Mouse (Mus musculus) heart, postnatal 4 days (tissue): ENCODE measurements around the gene Klc3. TPM values are rescaled to one million over a fixed set of nuclear protein-coding genes. Genes with fewer than 3 reads are reported as not detected.

Experiments used
- DNase-seq: peaks from one replicate; pipeline ENCODE4 v3.0.0; 2021
- total RNA-seq, 2 experiments: library from RNA; stranded (reverse); gene quantifications; 2 replicates each; pipeline ENCODE4 v1.2.3; 2021

The Klc3 gene
- under 1 TPM; 0.33 to 0.36 TPM for total RNA-seq

- no peak for DNase-seq
These were observed at the start of gene Klc3 for GRCm38 (mm10) chr7:19403731-19404296. Gene Klc3 (minus strand): TSS chr7:19404104.

- no peak for DNase-seq
These were observed 45.3 kb upstream of the Klc3 start for GRCm38 (mm10) chr7:19449165-19449564.

- no peak for DNase-seq
These were observed 43.8 kb upstream of the Klc3 start for GRCm38 (mm10) chr7:19447689-19448088.

GRCm38 (mm10) chr7:19444801-19445200, 40.9 kb upstream of the Klc3 start:
- no peak for DNase-seq

- DNase-seq: peak; percentile 94
These were observed 39.4 kb upstream of the Klc3 start for GRCm38 (mm10) chr7:19443344-19443743.

GRCm38 (mm10) chr7:19441448-19442091, 37.7 kb upstream of the Klc3 start:
- no peak for DNase-seq

- no peak for DNase-seq
These were observed 33.1 kb upstream of the Klc3 start for GRCm38 (mm10) chr7:19437048-19437447.

GRCm38 (mm10) chr7:19436276-19436675, 32.4 kb upstream of the Klc3 start:
- DNase-seq: no peak

GRCm38 (mm10) chr7:19432475-19432874, 28.6 kb upstream of the Klc3 start:
- no peak for DNase-seq

- no peak for DNase-seq
These were observed 26.5 kb upstream of the Klc3 start for GRCm38 (mm10) chr7:19430402-19430801.

GRCm38 (mm10) chr7:19429726-19430125, 25.8 kb upstream of the Klc3 start:
- no peak for DNase-seq

- DNase-seq: no peak
These were observed 24.2 kb upstream of the Klc3 start for GRCm38 (mm10) chr7:19427999-19428650.

- DNase-seq: no peak
These were observed 23.0 kb upstream of the Klc3 start for GRCm38 (mm10) chr7:19426888-19427287.

GRCm38 (mm10) chr7:19426349-19426748, 22.4 kb upstream of the Klc3 start:
- no peak for DNase-seq

GRCm38 (mm10) chr7:19424051-19424450, 20.1 kb upstream of the Klc3 start:
- no peak for DNase-seq

- DNase-seq: no peak
These were observed 19.2 kb upstream of the Klc3 start for GRCm38 (mm10) chr7:19423083-19423482.

- peak; percentile 90 for DNase-seq
These were observed 17.1 kb upstream of the Klc3 start for GRCm38 (mm10) chr7:19420821-19421636.

GRCm38 (mm10) chr7:19420121-19420520, 16.2 kb upstream of the Klc3 start:
- DNase-seq: no peak

GRCm38 (mm10) chr7:19416590-19416989, 12.7 kb upstream of the Klc3 start:
- DNase-seq: no peak

- DNase-seq: no peak
These were observed 9.6 kb upstream of the Klc3 start for GRCm38 (mm10) chr7:19413525-19413924.

- peak; percentile 43 for DNase-seq
These were observed 7.9 kb upstream of the Klc3 start for GRCm38 (mm10) chr7:19411783-19412182.

GRCm38 (mm10) chr7:19410766-19411344, 7.0 kb upstream of the Klc3 start:
- peak; percentile 92 for DNase-seq

GRCm38 (mm10) chr7:19409753-19410152, 5.8 kb upstream of the Klc3 start:
- peak; percentile 63 for DNase-seq
